Mouse (Mus musculus) testis, adult 2 months (tissue): ENCODE measurements around the gene Atrnl1.

ENCODE experiments used
- CTCF ChIP-seq: fragments of 200-500 bp; IDR thresholded peaks from 2 replicates; pipeline ENCODE4 v1.5.1; 2012; ENCODE audit warnings: low read depth, mild to moderate bottlenecking, inconsistent platforms, low read length, moderate library complexity; ENCODE audit not compliant: control insufficient read depth, insufficient read depth, insufficient replicate concordance
- POLR2A ChIP-seq: fragments of 200-500 bp; IDR thresholded peaks from 2 replicates; pipeline ENCODE4 v1.6.1; 2012; ENCODE audit warnings: low read depth, mild to moderate bottlenecking, inconsistent platforms, low read length, moderate library complexity; ENCODE audit not compliant: control insufficient read depth

DNA sequence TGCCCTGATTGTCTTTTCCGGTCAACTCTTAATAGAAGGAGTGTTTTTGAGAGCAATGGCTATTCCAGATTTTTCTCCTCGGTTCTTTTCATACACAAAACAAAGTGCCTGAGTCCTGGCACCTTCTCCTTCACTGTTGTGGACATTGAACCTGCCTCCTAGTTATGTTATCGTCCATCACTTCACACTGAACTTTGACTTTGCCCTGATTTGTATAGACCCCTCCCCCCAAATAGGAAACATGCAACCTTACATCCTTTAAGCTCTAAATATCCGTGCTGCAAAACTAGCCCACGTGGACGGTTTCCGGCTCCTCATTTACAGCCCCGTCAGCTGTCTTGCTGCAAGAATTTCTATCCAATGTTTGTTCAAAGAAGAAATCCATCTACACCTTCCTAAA, 432.3 kb downstream of the Atrnl1 start:
- TF ChIP-seq CTCF (no peak), POLR2A (no peak)
